Mouse (Mus musculus) lung, postnatal 0 days (tissue): ENCODE data around the gene BC049730.

Experiments used
- CTCF ChIP-seq: IDR thresholded peaks from 2 replicates; pipeline ENCODE4 v1.5.1; 2016; ENCODE audit warnings: antibody characterized with exemption, mild to moderate bottlenecking
- EP300 ChIP-seq: IDR thresholded peaks from 2 replicates; pipeline ENCODE4 v1.6.1; 2016; ENCODE audit warnings: antibody characterized with exemption, mild to moderate bottlenecking, control low read depth

DNA sequence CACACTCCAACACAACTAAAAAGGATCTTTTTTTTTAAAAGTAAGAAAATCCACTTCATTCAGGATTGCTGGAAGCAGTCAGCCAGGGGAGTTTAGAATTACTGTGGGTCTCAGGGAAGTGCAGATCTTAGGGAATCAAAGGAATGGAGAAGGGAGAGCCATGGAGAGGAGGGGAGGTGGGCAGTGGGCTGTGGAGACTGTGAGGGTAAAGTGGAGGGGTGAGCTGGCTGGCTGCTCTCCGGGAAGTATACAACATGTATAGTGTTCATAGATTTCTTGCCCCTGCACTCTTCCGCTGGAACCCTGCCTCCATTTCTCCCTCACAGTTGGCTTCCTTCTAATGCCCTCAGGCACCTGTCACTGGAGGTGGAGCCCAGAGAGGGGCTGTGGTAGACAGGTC, 42.6 kb downstream of the BC049730 start:
- TF ChIP-seq CTCF (no peak), EP300 (no peak)
